In the genomic region with DNA sequence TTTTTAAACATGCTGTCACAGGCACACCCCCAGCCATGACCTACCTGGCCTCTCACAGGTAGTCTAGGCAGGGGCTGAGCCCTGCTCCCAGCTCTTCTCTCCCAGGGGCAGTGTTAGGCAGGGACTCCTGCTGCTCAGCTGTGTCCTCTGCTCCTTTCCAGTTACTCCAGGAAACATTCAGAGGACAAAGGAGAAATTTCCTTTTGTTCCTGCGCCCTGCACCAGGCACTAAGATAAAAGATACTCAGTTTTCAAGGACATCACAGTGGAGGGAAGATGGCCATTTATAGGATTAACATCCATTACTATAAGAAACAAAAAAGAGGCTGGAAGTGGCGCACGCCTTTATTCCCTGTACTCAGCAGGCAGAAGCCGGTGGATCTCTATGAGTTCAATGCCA, we compare ENCODE assay signal across 25 mouse cellular contexts. TPM values are rescaled to one million over a fixed set of nuclear protein-coding genes. Genes with fewer than 3 reads are reported as not detected.
DNase-seq lines count a peak whose midpoint lies in the region; TF ChIP-seq lines count a peak whose summit lies in the region.
"Had no signal": no experiment of that assay in that cellular context is flagged by ENCODE, and none has a peak within 500 bp of the region (broad histone marks: within the 10 kb centered on the region; RNA-seq: fewer than 3 reads in every experiment).

No protein-coding gene starts in this region.

- intact Hi-C loops in heart, postnatal 10 days (cut with DNase I): no loop called here

- H3K27me3 ChIP-seq in embryonic facial prominence, embryonic 10.5 days (replicated peaks; ENCODE audit: low read depth, poor library complexity, severe bottlenecking): no peaks in the 10 kb centered on the region
- H3K27me3 ChIP-seq: embryonic facial prominence, embryonic 12.5 days; forebrain, embryonic 15.5 days; Patski had no signal

- peaks cover 6% of the 10 kb centered on the region; the same call in 1 of the 2 replicates for H3K36me3 ChIP-seq in embryonic facial prominence, embryonic 10.5 days (replicated peaks)
- H3K36me3 ChIP-seq: embryonic facial prominence, embryonic 12.5 days; forebrain, embryonic 15.5 days had no signal

- H3K9me3 ChIP-seq in embryonic facial prominence, embryonic 10.5 days: no peaks in the 10 kb centered on the region
- H3K9me3 ChIP-seq: embryonic facial prominence, embryonic 12.5 days; forebrain, embryonic 15.5 days; G1E had no signal

- no peak for TF ChIP-seq CTCF in layer of hippocampus, adult 2 months (conservative IDR thresholded peaks at IDR 0.05)

- H3K27ac ChIP-seq in layer of hippocampus, adult 2 months: peak overlapping the region; percentile 88; the same call in 1 of the 2 replicates
- 0 out of 2 replicates have a peak overlapping the region, but pooled peaks have one; percentile 2 for H3K27ac ChIP-seq in embryonic facial prominence, embryonic 10.5 days (replicated peaks)
- H3K27ac ChIP-seq: embryonic facial prominence, embryonic 12.5 days; forebrain, embryonic 15.5 days had no signal

- DNase-seq in layer of hippocampus, adult 2 months (ENCODE audit: low spot score in 2 of 2): no peak
- no peak for DNase-seq in layer of hippocampus, postnatal 25 days (ENCODE audit: extremely low spot score in 1 of 2, low spot score in 1 of 2)
- DNase-seq in ES-CJ7 (ENCODE audit: low read depth, low spot score) (peak; percentile 60), R1 (ENCODE audit: low read depth, low spot score) (peak; percentile 92)
- DNase-seq in embryonic facial prominence, embryonic 10.5 days (ENCODE audit: low spot score): no peak
- no peak for DNase-seq in cerebellum, adult 11-12 months
- no peak for DNase-seq in heart, postnatal 10 days
- DNase-seq: adrenal gland, adult 8-10 months; adrenal gland, postnatal 14 days; adrenal gland, postnatal 36 days; cerebellum, adult 18-20 months; cerebellum, adult 8-10 months; cerebellum, adult 9-11 months; cerebellum, postnatal 14 days; cerebellum, postnatal 36 days; embryo, embryonic 11 days; forebrain, postnatal 0 days had no signal

- peaks cover 18% of the 10 kb centered on the region for H3K4me1 ChIP-seq in embryonic facial prominence, embryonic 10.5 days

- 84% methylated on average over 4 of the region's 4 CpGs for WGBS in embryonic facial prominence, embryonic 10.5 days

- no peak overlapping the region for H3K4me3 ChIP-seq in layer of hippocampus, adult 2 months
- no peak overlapping the region for H3K4me3 ChIP-seq in embryonic facial prominence, embryonic 10.5 days
- H3K4me3 ChIP-seq: embryonic facial prominence, embryonic 12.5 days; forebrain, embryonic 15.5 days had no signal

RNA-seq across cellular contexts. Expression of gene Raver1, which starts 4.2 kb away (rescaled TPM):
- 10 to 100 TPM; 34.5 to 36.5 TPM for total RNA-seq in layer of hippocampus, adult 2 months (2021)
- total RNA-seq in layer of hippocampus, postnatal 25 days (2021): 10 to 100 TPM; 28.4 to 34.7 TPM
- polyA plus RNA-seq in embryonic facial prominence, embryonic 10.5 days (2016; fragmentation: Nextera tagmentation; extraction: Ambion mirVana): 98.1 and 106 TPM in 2 replicates
- total RNA-seq in heart, postnatal 10 days (2021): 10 to 100 TPM; 38.6 to 39.4 TPM

RNA-seq across cellular contexts. Expression of gene Gm38431, which starts 4.2 kb away (rescaled TPM):
- total RNA-seq in layer of hippocampus, adult 2 months (2021): 1 to 10 TPM; 2.9 to 3.8 TPM
- 1 to 10 TPM; 2.4 to 2.7 TPM for total RNA-seq in layer of hippocampus, postnatal 25 days (2021)
- 3.5 and 4.5 TPM in 2 replicates for polyA plus RNA-seq in embryonic facial prominence, embryonic 10.5 days (2016; fragmentation: Nextera tagmentation; extraction: Ambion mirVana)
- total RNA-seq in heart, postnatal 10 days (2021): under 1 TPM; 0.64 to 0.77 TPM

RNA-seq across cellular contexts. Expression of gene Fdx1l, which starts 22.5 kb away (rescaled TPM):
- 10 to 100 TPM; 61.1 to 62.0 TPM for total RNA-seq in layer of hippocampus, adult 2 months (2021)
- 10 to 100 TPM; 67.2 to 68.2 TPM for total RNA-seq in layer of hippocampus, postnatal 25 days (2021)
- 62.6 and 64.0 TPM in 2 replicates for polyA plus RNA-seq in embryonic facial prominence, embryonic 10.5 days (2016; fragmentation: Nextera tagmentation; extraction: Ambion mirVana)
- total RNA-seq in heart, postnatal 10 days (2021): 10 to 100 TPM; 29.3 to 31.7 TPM

RNA-seq across cellular contexts. Expression of gene Gm49373, which starts 23.1 kb away (rescaled TPM):
- 1 to 10 TPM in 1 of 2 experiments, under 1 TPM in 1; 0.74 to 2.7 TPM for total RNA-seq in layer of hippocampus, adult 2 months (2021)
- 1 to 10 TPM; 1.1 to 1.3 TPM for total RNA-seq in layer of hippocampus, postnatal 25 days (2021)
- 0.42 and 1.4 TPM in 2 replicates for polyA plus RNA-seq in embryonic facial prominence, embryonic 10.5 days (2016; fragmentation: Nextera tagmentation; extraction: Ambion mirVana)
- total RNA-seq in heart, postnatal 10 days (2021): under 1 TPM; 0.31 to 0.32 TPM
- total RNA-seq: common myeloid progenitor, adult 5-6 weeks had no signal
- polyA plus RNA-seq: activated CD4-positive, CD25-positive, alpha-beta regulatory T cell, adult 4 months; embryonic facial prominence, embryonic 14.5 days had no signal

RNA-seq across cellular contexts. Expression of gene Zglp1, which starts 29.1 kb away (rescaled TPM):
- under 1 TPM in 1 of 2 experiments, not detected in 1; 0.71 TPM for total RNA-seq in layer of hippocampus, adult 2 months (2021)
- total RNA-seq in layer of hippocampus, postnatal 25 days (2021): under 1 TPM in 1 of 2 experiments, not detected in 1; 0.94 TPM
- polyA plus RNA-seq in embryonic facial prominence, embryonic 10.5 days (2016; fragmentation: Nextera tagmentation; extraction: Ambion mirVana): 0.70 and 1.8 TPM in 2 replicates
- total RNA-seq in heart, postnatal 10 days (2021): not detected
- total RNA-seq: adrenal gland, adult 18-20 months; adrenal gland, postnatal 14 days; adrenal gland, postnatal 36 days; common myeloid progenitor, adult 5-6 weeks; forebrain, postnatal 0 days; G1E had no signal

Comparison
In these comparisons a context has a peak if more than half of its experiments do, and no peak if none do; other contexts are left out.
1. DNase-seq: peak in ES-CJ7 (single experiment) and R1 (single experiment); none in layer of hippocampus, adult 2 months (0 of 2), layer of hippocampus, postnatal 25 days (0 of 2), embryonic facial prominence, embryonic 10.5 days (single experiment), cerebellum, adult 11-12 months (single experiment) and heart, postnatal 10 days (0 of 2).